Mouse (Mus musculus) brain, embryonic 14.5 days (tissue): ENCODE measurements at regions not wholly inside any gene's neighbourhood (a gene's known extent, or its start where the extent isn't known, plus 50 kb on each side); places are given as distances from the start of the nearest gene placed in this dataset.

Source experiments
- CTCF ChIP-seq: fragments of 200-500 bp; IDR thresholded peaks from 2 replicates; pipeline ENCODE4 v1.5.1; 2012; ENCODE audit warnings: inconsistent platforms, mild to moderate bottlenecking, moderate library complexity, borderline replicate concordance; ENCODE audit not compliant: insufficient read depth, insufficient read length; ENCODE audit errors: extremely low read depth
- POLR2A ChIP-seq: fragments of 200-500 bp; IDR thresholded peaks from 2 replicates; pipeline ENCODE4 v1.6.1; 2012; ENCODE audit warnings: mild to moderate bottlenecking, inconsistent platforms, borderline replicate concordance; ENCODE audit not compliant: poor library complexity, insufficient read depth, insufficient read length, severe bottlenecking; ENCODE audit errors: extremely low read depth

- TF ChIP-seq CTCF (no peak), POLR2A (no peak)
These were observed 119.8 kb downstream of the Gm8797 start for GRCm38 (mm10) chr3:5870407-5870806.
